In genomic region chr2:110486201-110486600, GRCm38 (mm10) we compare ENCODE assay signal across 11 mouse cellular contexts.
DNase-seq lines count a peak whose midpoint lies in the region; ATAC-seq and TF ChIP-seq lines count a peak whose summit lies in the region.
"Had no signal": no experiment of that assay in that cellular context is flagged by ENCODE, and none has a peak within 500 bp of the region (broad histone marks: within the 10 kb centered on the region; RNA-seq: fewer than 3 reads in every experiment).

No protein-coding gene starts in this region.

- peak; percentile 63 for ATAC-seq in kidney, embryonic 15.5 days (replicated peaks; ENCODE audit: low FRiP score)
- ATAC-seq in lung, embryonic 14.5 days (ENCODE audit: insufficient read depth), result no peak
- ATAC-seq in neural tube, embryonic 14.5 days (ENCODE audit: low read depth), result peak; percentile 49; the same call in 1 of the 2 replicates
- ATAC-seq: hindbrain, postnatal 0 days had no signal

- no peak overlapping the region for H3K4me3 ChIP-seq in kidney, embryonic 15.5 days (replicated peaks)
- H3K4me3 ChIP-seq in lung, embryonic 14.5 days (ENCODE audit: low read depth, low read length), result no peak overlapping the region
- H3K4me3 ChIP-seq in neural tube, embryonic 14.5 days (ENCODE audit: low read depth, low read length), result no peak overlapping the region

- H3K27me3 ChIP-seq in kidney, embryonic 15.5 days, result no peaks in the 10 kb centered on the region
- H3K27me3 ChIP-seq in lung, embryonic 14.5 days (ENCODE audit: insufficient read depth, low read length), result no peaks in the 10 kb centered on the region
- H3K27me3 ChIP-seq in neural tube, embryonic 14.5 days (ENCODE audit: control insufficient read depth, insufficient read depth, low read length), result no peaks in the 10 kb centered on the region

- peak; percentile 31 to 42 for DNase-seq in cerebellum, postnatal 10 days
- DNase-seq in cerebellum, adult 11 months, result no peak
- no peak for DNase-seq in kidney, adult 9 months
- DNase-seq in lung, embryonic 14.5 days, result peak; percentile 18
- DNase-seq in lung, postnatal 4 days, result no peak
- no peak for DNase-seq in cerebellum, adult 9-10 months
- DNase-seq: lung, adult 18-20 months; thymus, postnatal 4 days had no signal

- no peak overlapping the region for H3K4me2 ChIP-seq in kidney, embryonic 15.5 days
- H3K4me2 ChIP-seq in lung, embryonic 14.5 days, result no peak overlapping the region
- H3K4me2 ChIP-seq in neural tube, embryonic 14.5 days (ENCODE audit: low read depth, low read length), result no peak overlapping the region

- H3K9me3 ChIP-seq in kidney, embryonic 15.5 days (replicated peaks), result no peaks in the 10 kb centered on the region
- no peaks in the 10 kb centered on the region for H3K9me3 ChIP-seq in lung, embryonic 14.5 days (ENCODE audit: low read depth, low read length)
- H3K9me3 ChIP-seq in neural tube, embryonic 14.5 days (ENCODE audit: control insufficient read depth, low read length), result no peaks in the 10 kb centered on the region

- WGBS in kidney, embryonic 15.5 days, result 20% methylated on average over 5 of the region's 5 CpGs
- 48% methylated on average over 5 of the region's 5 CpGs for WGBS in lung, embryonic 14.5 days
- 35% methylated on average over 5 of the region's 5 CpGs for WGBS in neural tube, embryonic 14.5 days

- H3K27ac ChIP-seq in kidney, embryonic 15.5 days, result peak overlapping the region; percentile 74; the same call in 1 of the 2 replicates
- no peak overlapping the region for H3K27ac ChIP-seq in lung, embryonic 14.5 days (ENCODE audit: low read depth)
- no peak overlapping the region for H3K27ac ChIP-seq in neural tube, embryonic 14.5 days (ENCODE audit: low read depth, low read length)
- H3K27ac ChIP-seq: hindbrain, postnatal 0 days had no signal

- TF ChIP-seq CTCF in lung, embryonic 14.5 days (IDR thresholded peaks at IDR 0.05; ENCODE audit: low read depth), result no peak

- H3K9ac ChIP-seq in kidney, embryonic 15.5 days, result no peak overlapping the region
- H3K9ac ChIP-seq in lung, embryonic 14.5 days, result no peak overlapping the region
- H3K9ac ChIP-seq in neural tube, embryonic 14.5 days (replicated peaks; ENCODE audit: low read depth, low read length), result no peak overlapping the region

- H3K36me3 ChIP-seq in kidney, embryonic 15.5 days, result no peaks in the 10 kb centered on the region
- no peaks in the 10 kb centered on the region for H3K36me3 ChIP-seq in lung, embryonic 14.5 days (ENCODE audit: insufficient read depth)
- H3K36me3 ChIP-seq in neural tube, embryonic 14.5 days (ENCODE audit: control insufficient read depth, insufficient read depth, low read length), result no peaks in the 10 kb centered on the region

- H3K4me1 ChIP-seq in kidney, embryonic 15.5 days, result peaks cover 8% of the 10 kb centered on the region
- no peaks in the 10 kb centered on the region for H3K4me1 ChIP-seq in lung, embryonic 14.5 days (ENCODE audit: insufficient read depth)
- peaks cover 5% of the 10 kb centered on the region; the same call in 1 of the 2 replicates for H3K4me1 ChIP-seq in neural tube, embryonic 14.5 days (ENCODE audit: control insufficient read depth, insufficient read depth, low read length)

Comparison
In these comparisons a context has a peak if more than half of its experiments do, and no peak if none do; other contexts are left out.
1. DNase-seq: peak in cerebellum, postnatal 10 days (2 of 2) and lung, embryonic 14.5 days (single experiment); none in cerebellum, adult 11 months (single experiment), kidney, adult 9 months (single experiment), lung, postnatal 4 days (0 of 2) and cerebellum, adult 9-10 months (single experiment).